Mouse (Mus musculus): ENCODE results near the gene Gramd1b. TPM values are rescaled to one million over a fixed set of nuclear protein-coding genes. Genes with fewer than 3 reads are reported as not detected.

Gramd1b gene
- polyA plus RNA-seq (2012; rRNA removed; ENCODE audit: low replicate concordance), result 19.1 and 22.9 TPM in 2 replicates

DNA sequence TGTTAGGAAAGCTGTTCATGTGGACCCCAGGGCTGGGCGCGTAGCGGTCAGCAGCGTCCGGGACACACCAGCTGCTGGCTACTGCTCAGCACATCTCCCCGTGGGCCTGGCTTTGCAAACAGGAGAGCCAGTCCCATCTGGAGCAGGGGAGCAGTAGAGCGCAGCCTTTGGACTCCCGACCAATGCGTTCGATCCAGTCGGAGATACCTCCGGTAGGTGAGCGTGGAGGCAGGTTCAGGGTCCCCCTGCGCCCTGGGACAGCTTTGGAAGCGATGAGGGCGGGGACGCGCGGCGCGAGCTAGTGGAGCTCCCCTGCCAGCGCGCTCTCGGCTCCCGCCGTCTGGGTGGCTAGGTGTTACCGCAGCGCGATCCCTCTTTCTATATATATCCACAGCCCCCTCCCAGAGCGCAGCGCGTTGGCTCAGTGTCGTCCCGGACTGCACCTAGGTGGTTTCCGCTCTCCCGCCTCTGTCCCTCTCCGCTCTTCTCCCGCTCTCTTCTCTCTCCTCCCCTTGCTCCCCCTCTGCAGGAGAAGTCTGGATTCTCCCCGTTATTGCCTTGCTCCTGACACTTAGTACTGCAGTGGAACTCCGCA lies at the start of gene Gramd1b:
Gene Gramd1b, minus strand, starts transcription at position 357 of the 595 bp plus-strand sequence.

DNA sequence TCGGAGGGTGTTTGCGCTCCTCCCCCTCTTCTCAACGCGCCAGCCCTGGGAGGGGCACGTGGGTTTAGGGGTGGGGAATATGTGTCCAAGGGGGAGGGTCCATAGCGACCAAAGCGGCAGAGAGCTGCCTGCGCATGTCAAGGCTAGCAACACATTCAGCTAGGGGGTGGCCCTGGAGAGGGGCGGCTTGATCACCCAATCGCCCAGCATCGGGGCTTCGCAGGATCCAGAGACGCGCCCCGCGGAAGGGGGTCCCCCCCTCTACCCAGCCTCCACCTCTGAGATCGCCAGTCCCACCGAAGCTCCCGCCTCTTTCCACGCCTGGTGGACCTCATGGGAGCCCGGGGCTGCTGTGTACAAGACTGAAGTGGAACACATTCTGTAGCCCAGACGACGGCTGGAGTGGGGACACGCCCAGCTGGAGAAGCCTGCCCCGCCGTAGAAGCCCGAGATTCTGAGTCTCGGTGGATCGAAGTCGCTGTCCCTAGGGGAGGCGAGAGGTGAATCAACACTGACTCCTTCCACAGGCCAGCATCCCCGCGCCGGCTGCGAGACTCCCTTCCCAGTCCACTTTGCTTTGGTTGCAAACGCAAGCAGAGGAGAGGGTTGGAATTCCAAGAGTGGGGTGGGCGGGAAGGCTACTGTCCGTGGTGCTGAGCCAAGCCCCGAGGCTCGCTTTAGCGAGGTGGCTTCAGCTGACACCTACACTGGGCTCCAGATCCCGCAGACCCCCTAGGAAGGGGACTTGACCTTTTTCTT lies 261.9 kb downstream of the Gramd1b start, which contains the start of gene Scn3b:
Gene Scn3b, plus strand, starts transcription at position 115 of the 759 bp plus-strand sequence.

Other genes with a start within 250 kb of the Gramd1b start
- not detected in 2 replicates for gene Gm21915, start 139.2 kb upstream of the Gramd1b start, polyA plus RNA-seq (2012; rRNA removed; ENCODE audit: low replicate concordance)
- gene Clmp, start 154.6 kb upstream of the Gramd1b start, polyA plus RNA-seq (2012; rRNA removed; ENCODE audit: low replicate concordance), result 23.1 and 104 TPM in 2 replicates

Measured in mammary gland, adult 2 months (tissue).